Mouse (Mus musculus) cerebellum, adult 9-11 months (tissue): ENCODE results near the gene Lamtor2.
A peak's percentile ranks its signal among the peaks of the same experiment; 100 is the strongest.

Experiments
- DNase-seq: peaks from one replicate; pipeline ENCODE4 v3.0.0; 2022

The Lamtor2 gene

GRCm38 (mm10) chr3:88502641-88503504 is 50.0 kb downstream of the Lamtor2 start:
- peak; percentile 94 for DNase-seq

GRCm38 (mm10) chr3:88502031-88502571 is 50.8 kb downstream of the Lamtor2 start:
- DNase-seq: peak; percentile 72

GRCm38 (mm10) chr3:88501366-88502030 is 51.4 kb downstream of the Lamtor2 start:
- DNase-seq: no peak

DNA sequence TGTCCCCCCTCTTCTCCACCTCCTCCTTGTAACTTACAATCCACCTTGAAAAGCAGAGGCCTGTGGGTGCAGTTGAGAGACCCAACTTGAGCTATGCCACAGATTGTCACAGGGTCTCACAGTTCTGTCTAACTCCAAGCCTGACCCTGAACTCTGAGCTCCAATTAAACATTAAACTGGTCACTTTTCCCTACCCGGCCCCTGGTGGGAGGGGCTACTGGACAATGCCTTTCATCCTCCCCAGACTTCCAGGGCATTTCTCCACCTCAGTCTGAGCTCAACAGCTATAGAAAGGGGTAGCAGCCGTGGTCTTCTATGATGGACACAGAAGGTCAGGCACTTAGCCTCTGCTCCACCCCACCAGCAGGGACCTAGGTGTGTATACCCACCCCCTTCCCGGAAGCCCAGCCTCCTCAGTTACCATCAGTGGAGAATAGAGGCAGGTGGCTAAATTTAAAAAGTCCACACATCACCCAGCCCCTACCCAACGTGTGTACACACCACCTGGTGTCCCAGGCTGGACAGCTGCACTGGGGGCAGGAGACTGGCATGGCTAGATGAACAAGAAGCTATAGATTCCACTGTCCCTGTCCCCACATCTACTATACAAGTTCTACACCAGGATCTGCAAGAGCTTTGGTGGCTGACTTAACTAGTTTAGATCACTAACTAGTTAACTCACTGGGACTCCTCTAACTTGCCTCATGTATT is 52.1 kb downstream of the Lamtor2 start:
- no peak for DNase-seq

DNA sequence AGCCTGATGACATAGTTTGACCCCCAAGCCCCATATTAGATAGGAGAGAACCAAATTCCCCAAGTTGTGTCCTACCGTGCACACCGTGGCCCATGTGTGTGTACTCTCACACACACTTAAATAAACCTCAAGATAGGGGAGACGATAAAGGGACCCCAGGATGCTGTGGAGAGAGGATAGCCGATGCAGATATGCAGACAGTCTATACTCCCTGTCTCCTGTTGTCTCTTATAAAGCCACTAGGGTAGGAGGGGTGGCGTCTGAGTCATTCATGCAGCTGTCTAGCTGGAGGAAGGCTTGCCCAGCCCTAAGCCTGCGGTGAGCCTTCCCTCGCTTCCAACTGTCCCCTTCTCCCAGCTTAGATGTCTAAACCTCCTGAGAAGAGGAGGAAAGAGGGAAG is 52.8 kb downstream of the Lamtor2 start:
- no peak for DNase-seq
